Mouse (Mus musculus) forebrain, embryonic 15.5 days (tissue): ENCODE measurements around the gene AC161166.1. TPM values are rescaled to one million over a fixed set of nuclear protein-coding genes. Genes with fewer than 3 reads are reported as not detected.
A peak's percentile ranks its signal among the peaks of the same experiment; 100 is the strongest.
"Not testable (repeated sequence)": the region's sequence is repeated elsewhere in the genome, so short reads cannot be mapped to it uniquely, and the experiment has no call there.

ENCODE experiments used
- ATAC-seq: fragments of 200-750 bp; cut with Nextera tagmentation; replicated peaks from 2 replicates; pipeline ENCODE4 v1.8.0; 2017; ENCODE audit warnings: mild to moderate bottlenecking, moderate TSS enrichment, moderate library complexity
- H3K27ac ChIP-seq: fragments of 300-500 bp; sonication (generic); replicated peaks from 2 replicates; pipeline ENCODE4 v1.5.1; 2015; ENCODE audit warnings: mild to moderate bottlenecking, inconsistent platforms
- H3K27me3 ChIP-seq: fragments of 300-500 bp; sonication (generic); 2 replicates; pipeline ENCODE4 v1.6.1; 2015; ENCODE audit warnings: inconsistent platforms
- H3K36me3 ChIP-seq: fragments of 300-500 bp; sonication (generic); 2 replicates; pipeline ENCODE4 v1.6.1; 2015; ENCODE audit warnings: mild to moderate bottlenecking, inconsistent platforms
- H3K4me1 ChIP-seq: fragments of 300-500 bp; sonication (generic); 2 replicates; pipeline ENCODE4 v1.6.1; 2015; ENCODE audit warnings: inconsistent platforms
- H3K4me2 ChIP-seq: fragments of 300-500 bp; sonication (generic); replicated peaks from 2 replicates; pipeline ENCODE4 v1.6.1; 2015; ENCODE audit warnings: mild to moderate bottlenecking, inconsistent platforms
- H3K4me3 ChIP-seq: fragments of 300-500 bp; sonication (generic); 2 replicates; pipeline ENCODE4 v1.5.1; 2015; ENCODE audit warnings: mild to moderate bottlenecking, inconsistent platforms
- H3K9ac ChIP-seq: fragments of 300-500 bp; sonication (generic); replicated peaks from 2 replicates; pipeline ENCODE4 v1.6.1; 2015; ENCODE audit warnings: mild to moderate bottlenecking, inconsistent platforms
- H3K9me3 ChIP-seq: fragments of 300-500 bp; sonication (generic); 2 replicates; pipeline ENCODE4 v1.6.1; 2016; ENCODE audit warnings: inconsistent platforms
- WGBS: fragments of 180-500 bp; shearing (Covaris S2); methylation state at CpG from one replicate; pipeline ENCODE4 v1.1.7; 2015; ENCODE audit warnings: mixed read lengths; 5-methylcytosine and 5-hydroxymethylcytosine counted together
- polyA plus RNA-seq: library from polyadenylated mRNA; unstranded; fragments of >200 nt; fragmentation: Nextera tagmentation; extraction: Ambion mirVana; gene quantifications from 2 replicates; pipeline ENCODE4 v1.2.1, GENCODE M21; 2015

The AC161166.1 gene
- polyA plus RNA-seq, 1 experiment from 2014 or later = 1.7 TPM

GRCm38 (mm10) chr7:24522805-24523204 is 10.6 kb upstream of the AC161166.1 start:
- Histone ChIP-seq H3K36me3 (peaks cover 7% of the 10 kb centered on the region; the same call in 1 of the 2 replicates), H3K27ac (no peak overlapping the region), H3K9me3 (no peaks in the 10 kb centered on the region), H3K27me3 (no peaks in the 10 kb centered on the region), H3K9ac (no peak overlapping the region), H3K4me3 (no peak overlapping the region), H3K4me1 (peaks cover 13% of the 10 kb centered on the region; the same call in 1 of the 2 replicates), H3K4me2 (no peak overlapping the region)
- 73% methylated on average over 5 of the region's 5 CpGs for WGBS
- ATAC-seq = no peak

DNA sequence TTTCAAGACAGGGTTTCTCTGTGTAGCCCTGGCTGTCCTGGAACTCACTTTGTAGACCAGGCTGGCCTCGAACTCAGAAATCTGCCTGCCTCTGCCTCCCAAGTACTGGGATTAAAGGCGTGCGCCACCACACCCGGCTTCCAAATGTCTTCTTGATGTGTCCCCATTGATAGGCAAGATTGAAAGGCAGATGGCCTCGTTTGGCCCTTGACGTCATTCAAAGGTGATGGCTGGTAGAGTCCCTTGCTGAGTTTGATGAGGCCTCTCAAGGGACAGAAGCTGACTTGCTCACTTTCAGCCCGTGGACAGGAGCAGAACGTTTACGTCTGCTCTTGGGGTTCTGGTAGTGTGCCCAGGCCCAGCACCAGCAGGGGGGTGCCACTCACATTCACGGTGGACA is 7.8 kb upstream of the AC161166.1 start:
- WGBS = 83% methylated on average over 10 of the region's 10 CpGs
- not testable (repeated sequence) for H3K27ac ChIP-seq, H3K27me3 ChIP-seq

GRCm38 (mm10) chr7:24519130-24519529 is 6.9 kb upstream of the AC161166.1 start:
- H3K27me3 ChIP-seq = no peaks in the 10 kb centered on the region
- WGBS = 24% methylated on average over 3 of the region's 3 CpGs
- H3K4me1 ChIP-seq = peaks cover 14% of the 10 kb centered on the region; the same call in 1 of the 2 replicates
- H3K36me3 ChIP-seq = peaks cover 20% of the 10 kb centered on the region; the same call in 1 of the 2 replicates
- no peak overlapping the region for H3K4me2 ChIP-seq
- ATAC-seq = no peak
- H3K9me3 ChIP-seq = no peaks in the 10 kb centered on the region
- no peak overlapping the region for H3K4me3 ChIP-seq
- H3K9ac ChIP-seq = no peak overlapping the region
- H3K27ac ChIP-seq = no peak overlapping the region

More for the DNA sequence above, 7.8 kb upstream of the AC161166.1 start:
- not testable (repeated sequence) for H3K4me2 ChIP-seq, H3K9me3 ChIP-seq, H3K9ac ChIP-seq, H3K4me3 ChIP-seq, ATAC-seq
- peaks cover 16% of the 10 kb centered on the region; the same call in 1 of the 2 replicates for H3K36me3 ChIP-seq
- H3K4me1 ChIP-seq = peaks cover 13% of the 10 kb centered on the region; the same call in 1 of the 2 replicates

- 36% methylated on average over 6 of the region's 6 CpGs for WGBS
- H3K4me1 ChIP-seq = peaks cover 14% of the 10 kb centered on the region; the same call in 1 of the 2 replicates
- no peak overlapping the region for H3K4me2 ChIP-seq
- H3K9me3 ChIP-seq = no peaks in the 10 kb centered on the region
- no peak overlapping the region for H3K4me3 ChIP-seq
- H3K9ac ChIP-seq = peak overlapping the region; percentile 13; the same call in 1 of the 2 replicates
- H3K27me3 ChIP-seq = no peaks in the 10 kb centered on the region
- ATAC-seq = peak; percentile 32; the same call in 1 of the 2 replicates
- H3K27ac ChIP-seq = peak overlapping the region; percentile 78
- H3K36me3 ChIP-seq = peaks cover 20% of the 10 kb centered on the region; the same call in 1 of the 2 replicates
These were observed 5.4 kb upstream of the AC161166.1 start for GRCm38 (mm10) chr7:24517654-24518053.

GRCm38 (mm10) chr7:24517077-24517476 is 4.8 kb upstream of the AC161166.1 start:
- 31% methylated on average over 5 of the region's 5 CpGs for WGBS
- Histone ChIP-seq H3K4me3 (no peak overlapping the region), H3K9me3 (no peaks in the 10 kb centered on the region), H3K27me3 (no peaks in the 10 kb centered on the region), H3K36me3 (peaks cover 22% of the 10 kb centered on the region; the same call in 1 of the 2 replicates), H3K4me1 (peaks cover 14% of the 10 kb centered on the region; the same call in 1 of the 2 replicates), H3K9ac (no peak overlapping the region), H3K4me2 (no peak overlapping the region), H3K27ac (peak overlapping the region; percentile 24; the same call in 1 of the 2 replicates)
- ATAC-seq = peak; percentile 6; the same call in 1 of the 2 replicates

DNA sequence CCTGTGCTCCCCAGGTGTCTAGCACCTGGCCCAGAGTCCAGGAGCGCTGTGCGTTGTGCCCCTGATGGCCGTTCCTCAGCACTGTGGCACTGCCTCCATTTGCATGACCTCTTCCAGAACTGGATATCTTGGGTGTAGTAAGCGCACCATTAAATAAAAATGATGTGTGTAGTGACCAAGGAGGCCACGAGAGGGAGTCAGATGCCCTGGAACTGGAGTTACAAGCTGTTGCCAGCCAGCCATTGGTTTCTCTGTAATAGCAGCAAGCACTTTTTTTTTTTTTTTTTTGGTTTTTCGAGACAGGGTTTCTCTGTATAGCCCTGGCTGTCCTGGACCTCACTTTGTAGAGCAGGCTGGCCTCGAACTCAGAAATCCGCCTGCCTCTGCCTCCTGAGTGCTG is 4.1 kb upstream of the AC161166.1 start:
- H3K4me1 ChIP-seq = peaks cover 14% of the 10 kb centered on the region; the same call in 1 of the 2 replicates
- H3K27ac ChIP-seq, H3K9me3 ChIP-seq, ATAC-seq, H3K4me3 ChIP-seq, H3K4me2 ChIP-seq, H3K27me3 ChIP-seq, H3K9ac ChIP-seq: not testable (repeated sequence)
- peaks cover 23% of the 10 kb centered on the region; the same call in 1 of the 2 replicates for H3K36me3 ChIP-seq
- 64% methylated on average over 8 of the region's 8 CpGs for WGBS

DNA sequence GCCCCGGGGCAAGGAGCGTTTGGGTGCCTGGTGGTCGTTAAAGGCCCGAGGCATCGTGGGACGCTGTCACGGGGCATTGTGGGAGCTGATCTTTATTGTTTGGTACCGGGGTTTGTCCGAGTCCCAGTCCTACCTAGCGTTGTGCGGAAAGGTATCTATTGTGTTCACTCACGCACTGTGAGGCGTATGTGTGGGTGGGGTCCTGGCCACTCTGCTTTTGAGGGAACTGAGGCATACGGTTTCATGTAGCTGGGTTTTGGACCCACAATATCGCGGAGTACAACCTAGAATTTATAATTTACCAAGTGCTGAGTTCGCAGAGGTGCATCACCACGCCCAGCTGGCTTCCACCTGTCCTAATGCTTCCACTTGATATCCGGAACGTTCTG is 4.5 kb downstream of the AC161166.1 start:
- H3K9me3 ChIP-seq = no peaks in the 10 kb centered on the region
- whole genome bisulfite sequencing = under 1% methylated on average over 20 of the region's 20 CpGs
- peak overlapping the region; percentile 82 for H3K4me3 ChIP-seq
- ATAC-seq = peak; percentile 6
- H3K9ac ChIP-seq = peak overlapping the region; percentile 97
- H3K4me1 ChIP-seq = peaks cover 54% of the 10 kb centered on the region
- peak overlapping the region; percentile 52 for H3K4me2 ChIP-seq
- peak overlapping the region; percentile 100 for H3K27ac ChIP-seq
- H3K36me3 ChIP-seq = peaks cover 16% of the 10 kb centered on the region
- H3K27me3 ChIP-seq = no peaks in the 10 kb centered on the region

DNA sequence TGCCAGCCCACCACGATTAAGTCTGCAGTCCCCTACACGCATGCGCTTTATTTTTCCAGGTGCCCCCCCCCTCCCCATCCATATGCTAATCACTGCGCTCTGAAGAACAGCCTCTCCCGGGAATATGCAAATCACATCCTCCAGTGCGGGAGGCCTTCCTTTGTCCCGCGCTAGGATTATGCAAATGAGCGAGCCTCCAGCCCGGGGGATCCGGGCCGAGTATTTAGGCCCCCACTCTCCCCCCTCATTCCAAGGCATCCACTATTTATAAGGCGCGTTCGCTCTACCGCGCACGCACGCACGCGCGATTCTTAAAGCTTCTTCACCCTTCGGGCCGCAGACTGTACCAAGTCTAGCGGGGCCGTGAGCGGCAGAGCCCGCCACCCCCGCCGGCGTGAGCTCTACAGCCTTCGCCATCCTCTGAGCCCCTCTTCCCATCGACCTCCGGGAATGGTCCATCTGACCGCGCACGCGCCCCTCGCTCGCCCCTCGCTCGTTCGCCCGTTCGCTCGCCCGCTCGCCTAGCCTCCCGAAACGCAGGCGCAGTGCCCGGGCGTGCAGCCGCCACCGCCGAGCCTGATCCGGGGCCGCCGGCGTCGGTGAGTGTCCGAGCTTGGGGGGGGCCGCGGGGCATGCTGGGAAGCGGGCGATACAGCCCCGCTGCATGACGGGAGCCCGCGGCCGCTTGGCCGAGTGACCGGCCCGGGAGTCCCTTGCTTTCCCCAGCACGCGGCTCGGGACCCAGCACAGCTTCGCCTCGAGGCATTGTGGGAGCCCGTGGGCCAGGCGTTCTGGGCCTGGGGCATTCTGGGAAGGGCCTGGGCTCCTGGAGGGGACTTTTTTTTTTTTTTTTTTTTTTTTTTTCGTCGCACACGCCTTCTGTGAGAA is 5.2 kb downstream of the AC161166.1 start, which contains the start of gene Zfp428:
TSS of gene Zfp428 (plus strand) at position 169 of the 888 bp plus-strand sequence.
- Histone ChIP-seq H3K27ac (peak within 1 kb of the TSS; percentile 100), H3K9ac (peak within 1 kb of the TSS; percentile 97), H3K36me3 (peaks cover 21% of the 10 kb centered on the region), H3K4me3 (peak within 1 kb of the TSS; percentile 82), H3K27me3 (no peaks in the 10 kb centered on the region), H3K9me3 (no peaks in the 10 kb centered on the region), H3K4me1 (peaks cover 54% of the 10 kb centered on the region), H3K4me2 (peak within 1 kb of the TSS; percentile 52)
- under 1% methylated on average over 84 of the region's 84 CpGs for WGBS
- peak; percentile 91 for ATAC-seq

- Histone ChIP-seq H3K4me1 (peaks cover 54% of the 10 kb centered on the region), H3K27ac (peak overlapping the region; percentile 100), H3K27me3 (no peaks in the 10 kb centered on the region), H3K9ac (peak overlapping the region; percentile 97), H3K4me3 (peak overlapping the region; percentile 82), H3K9me3 (no peaks in the 10 kb centered on the region), H3K4me2 (peak overlapping the region; percentile 52), H3K36me3 (peaks cover 27% of the 10 kb centered on the region)
- ATAC-seq = peak; percentile 20
- 0% methylated on average over 12 of the region's 12 CpGs for WGBS
These were observed 5.8 kb downstream of the AC161166.1 start for GRCm38 (mm10) chr7:24506476-24506837.

GRCm38 (mm10) chr7:24506065-24506459 is 6.2 kb downstream of the AC161166.1 start:
- Histone ChIP-seq H3K27ac (peak overlapping the region; percentile 100), H3K36me3 (peaks cover 28% of the 10 kb centered on the region), H3K4me2 (peak overlapping the region; percentile 52), H3K9me3 (no peaks in the 10 kb centered on the region), H3K4me1 (peaks cover 54% of the 10 kb centered on the region), H3K9ac (peak overlapping the region; percentile 97), H3K27me3 (no peaks in the 10 kb centered on the region), H3K4me3 (peak overlapping the region; percentile 82)
- 3% methylated on average over 3 of the region's 3 CpGs for WGBS
- ATAC-seq = no peak

- peak overlapping the region; percentile 100 for H3K27ac ChIP-seq
- H3K4me2 ChIP-seq = peak overlapping the region; percentile 52
- peaks cover 50% of the 10 kb centered on the region for H3K4me1 ChIP-seq
- peak overlapping the region; percentile 82 for H3K4me3 ChIP-seq
- no peak for ATAC-seq
- WGBS = 6% methylated on average over 15 of the region's 15 CpGs
- peak overlapping the region; percentile 97 for H3K9ac ChIP-seq
- no peaks in the 10 kb centered on the region for H3K27me3 ChIP-seq
- peaks cover 28% of the 10 kb centered on the region for H3K36me3 ChIP-seq
- no peaks in the 10 kb centered on the region for H3K9me3 ChIP-seq
These were observed 6.7 kb downstream of the AC161166.1 start for GRCm38 (mm10) chr7:24505447-24506064.

DNA sequence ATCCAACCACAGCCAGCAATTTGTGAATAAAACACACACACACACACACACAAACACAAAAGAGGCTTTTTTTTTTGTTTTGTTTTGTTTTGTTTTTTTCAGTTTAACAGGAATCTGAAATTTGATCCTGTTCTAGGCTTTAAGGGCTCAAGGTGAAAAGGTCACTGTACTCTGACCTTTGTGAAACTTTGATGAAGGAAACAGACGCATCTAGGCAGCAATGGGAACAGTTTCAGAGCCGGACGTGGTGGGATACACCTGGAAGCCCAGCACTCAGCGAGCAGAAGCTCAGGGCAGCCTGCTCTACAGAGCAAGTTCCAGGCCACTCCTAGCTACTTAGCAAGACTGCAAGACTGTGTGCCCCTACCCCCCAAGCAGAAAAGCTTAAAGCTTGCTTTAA is 7.4 kb downstream of the AC161166.1 start:
- peak overlapping the region; percentile 100 for H3K27ac ChIP-seq
- H3K27me3 ChIP-seq = no peaks in the 10 kb centered on the region
- no peak overlapping the region for H3K4me3 ChIP-seq
- no peak overlapping the region for H3K4me2 ChIP-seq
- peaks cover 35% of the 10 kb centered on the region for H3K36me3 ChIP-seq
- no peak for ATAC-seq
- no peak overlapping the region for H3K9ac ChIP-seq
- WGBS = 29% methylated on average over 4 of the region's 4 CpGs
- peaks cover 44% of the 10 kb centered on the region for H3K4me1 ChIP-seq
- no peaks in the 10 kb centered on the region for H3K9me3 ChIP-seq
